Comparison of ENCODE assay signal across 14 mouse cellular contexts in genomic region chr17:84071855-84072254, GRCm38 (mm10).
DNase-seq lines count a peak whose midpoint lies in the region; ATAC-seq lines count a peak whose summit lies in the region.
"Had no signal": no experiment of that assay in that cellular context is flagged by ENCODE, and none has a peak within 500 bp of the region (broad histone marks: within the 10 kb centered on the region; RNA-seq: fewer than 3 reads in every experiment).

No protein-coding gene starts in this region.

- H3K4me2 ChIP-seq in embryonic facial prominence, embryonic 13.5 days, result no peak overlapping the region
- H3K4me2 ChIP-seq in lung, embryonic 15.5 days, result no peak overlapping the region
- H3K4me2 ChIP-seq in stomach, embryonic 14.5 days (replicated peaks; ENCODE audit: low read depth, low read length), result no peak overlapping the region
- H3K4me2 ChIP-seq: forebrain, embryonic 13.5 days; midbrain, embryonic 12.5 days had no signal

- no peak for ATAC-seq in embryonic facial prominence, embryonic 13.5 days (ENCODE audit: insufficient number of reproducible peaks, insufficient read depth, low FRiP score, low TSS enrichment, low read depth)
- no peak for ATAC-seq in lung, embryonic 15.5 days (ENCODE audit: borderline replicate concordance, extremely low read depth, low FRiP score, low TSS enrichment)
- ATAC-seq in granulocyte monocyte progenitor cell, adult 5-6 weeks (replicated peaks; ENCODE audit: poor library complexity, severe bottlenecking), result peak; percentile 43
- no peak for ATAC-seq in stomach, embryonic 14.5 days (ENCODE audit: insufficient number of reproducible peaks, insufficient read depth, low FRiP score, low read depth)
- ATAC-seq: forebrain, embryonic 13.5 days; hindbrain, embryonic 16.5 days had no signal

- H3K27ac ChIP-seq in embryonic facial prominence, embryonic 13.5 days, result 0 out of 2 replicates have a peak overlapping the region, but pooled peaks have one; percentile 28
- H3K27ac ChIP-seq in embryonic facial prominence, embryonic 10.5 days (replicated peaks), result no peak overlapping the region
- H3K27ac ChIP-seq in lung, embryonic 15.5 days, result peak overlapping the region; percentile 71; the same call in 1 of the 2 replicates
- H3K27ac ChIP-seq in stomach, embryonic 14.5 days (ENCODE audit: low read length), result peak overlapping the region; percentile 81; the same call in 1 of the 2 replicates
- H3K27ac ChIP-seq: midbrain, embryonic 12.5 days had no signal

- no peak for DNase-seq in embryonic facial prominence, embryonic 10.5 days (ENCODE audit: low spot score)
- DNase-seq in lung, postnatal 25 days (ENCODE audit: low spot score), result no peak
- no peak for DNase-seq in left cerebral cortex, postnatal 10 days (ENCODE audit: extremely low spot score in 1 of 2, low spot score in 2 of 2)
- no peak for DNase-seq in adrenal gland, postnatal 14 days
- DNase-seq: adrenal gland, postnatal 25 days; heart, postnatal 10 days; thymus, postnatal 14 days had no signal

- 90% methylated on average over 2 of the region's 2 CpGs for WGBS in embryonic facial prominence, embryonic 13.5 days
- 89% methylated on average over 2 of the region's 2 CpGs for WGBS in embryonic facial prominence, embryonic 10.5 days
- WGBS in lung, embryonic 15.5 days, result 82% methylated on average over 2 of the region's 2 CpGs
- 88% methylated on average over 2 of the region's 2 CpGs for WGBS in stomach, embryonic 14.5 days

- intact Hi-C loops in left cerebral cortex, postnatal 10 days (cut with DNase I), result no loop called here

- H3K27me3 ChIP-seq in embryonic facial prominence, embryonic 13.5 days, result no peaks in the 10 kb centered on the region
- peaks cover 19% of the 10 kb centered on the region for H3K27me3 ChIP-seq in embryonic facial prominence, embryonic 10.5 days (replicated peaks; ENCODE audit: low read depth, poor library complexity, severe bottlenecking)
- H3K27me3 ChIP-seq in lung, embryonic 15.5 days, result no peaks in the 10 kb centered on the region
- H3K27me3 ChIP-seq in stomach, embryonic 14.5 days (ENCODE audit: control insufficient read depth, insufficient read depth, low read length), result no peaks in the 10 kb centered on the region
- H3K27me3 ChIP-seq: midbrain, embryonic 12.5 days had no signal

- 0 out of 2 replicates have a peak overlapping the region, but pooled peaks have one; percentile 18 for H3K9ac ChIP-seq in embryonic facial prominence, embryonic 13.5 days
- H3K9ac ChIP-seq in lung, embryonic 15.5 days, result no peak overlapping the region
- no peak overlapping the region for H3K9ac ChIP-seq in stomach, embryonic 14.5 days (replicated peaks; ENCODE audit: low read depth, low read length)
- H3K9ac ChIP-seq: forebrain, embryonic 13.5 days; midbrain, embryonic 12.5 days had no signal

- no peaks in the 10 kb centered on the region for H3K9me3 ChIP-seq in embryonic facial prominence, embryonic 13.5 days
- H3K9me3 ChIP-seq in embryonic facial prominence, embryonic 10.5 days, result 0 out of 2 replicates have a peak, but pooled peaks cover under 1% of the 10 kb centered on the region
- H3K9me3 ChIP-seq in lung, embryonic 15.5 days, result no peaks in the 10 kb centered on the region
- no peaks in the 10 kb centered on the region for H3K9me3 ChIP-seq in stomach, embryonic 14.5 days (ENCODE audit: control insufficient read depth, low read depth, low read length)
- H3K9me3 ChIP-seq: forebrain, embryonic 13.5 days had no signal

- H3K4me3 ChIP-seq in embryonic facial prominence, embryonic 13.5 days, result no peak overlapping the region
- no peak overlapping the region for H3K4me3 ChIP-seq in embryonic facial prominence, embryonic 10.5 days
- H3K4me3 ChIP-seq in lung, embryonic 15.5 days, result no peak overlapping the region
- H3K4me3 ChIP-seq in stomach, embryonic 14.5 days (ENCODE audit: low read depth, low read length), result no peak overlapping the region
- H3K4me3 ChIP-seq: forebrain, embryonic 13.5 days; midbrain, embryonic 12.5 days had no signal

- H3K4me1 ChIP-seq in embryonic facial prominence, embryonic 13.5 days, result peaks cover 41% of the 10 kb centered on the region
- H3K4me1 ChIP-seq in embryonic facial prominence, embryonic 10.5 days, result peaks cover 26% of the 10 kb centered on the region
- H3K4me1 ChIP-seq in lung, embryonic 15.5 days, result peaks cover 21% of the 10 kb centered on the region
- H3K4me1 ChIP-seq in stomach, embryonic 14.5 days (ENCODE audit: control insufficient read depth, insufficient read depth, low read length), result peaks cover 20% of the 10 kb centered on the region

- H3K36me3 ChIP-seq in embryonic facial prominence, embryonic 13.5 days, result no peaks in the 10 kb centered on the region
- H3K36me3 ChIP-seq in embryonic facial prominence, embryonic 10.5 days (replicated peaks), result no peaks in the 10 kb centered on the region
- no peaks in the 10 kb centered on the region for H3K36me3 ChIP-seq in lung, embryonic 15.5 days
- no peaks in the 10 kb centered on the region for H3K36me3 ChIP-seq in stomach, embryonic 14.5 days (ENCODE audit: control insufficient read depth, insufficient read depth, low read length)
- H3K36me3 ChIP-seq: midbrain, embryonic 12.5 days had no signal
